Mouse (Mus musculus): ENCODE measurements around the gene Flii. TPM values are rescaled to one million over a fixed set of nuclear protein-coding genes. Genes with fewer than 3 reads are reported as not detected.

Flii gene
- polyA plus RNA-seq, 1 experiment from 2014 or later: 67.6 TPM

DNA sequence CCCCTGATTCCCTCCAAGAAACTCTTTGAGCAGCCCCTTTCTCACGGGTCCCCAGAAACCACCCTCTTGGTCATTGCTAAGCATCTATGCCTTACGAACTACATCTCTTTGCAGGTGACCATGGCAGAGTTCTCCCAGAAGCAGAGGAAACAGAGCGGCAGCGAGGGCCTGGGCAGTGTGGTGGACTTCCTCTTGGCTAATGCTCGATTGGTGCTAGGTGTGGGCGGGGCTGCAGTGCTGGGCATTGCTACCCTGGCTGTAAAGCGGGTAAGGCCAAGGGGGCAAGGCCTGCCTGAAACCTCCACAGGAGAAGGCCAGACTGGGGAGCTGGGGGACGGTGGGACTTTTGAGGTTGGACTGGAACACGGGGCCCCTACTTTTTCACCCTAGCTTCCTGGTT, 3.1 kb upstream of the Flii start:
- Histone ChIP-seq H3K4me2 (replicated peaks; ENCODE audit: low read depth, low read length) (no peak overlapping the region), H3K9ac (replicated peaks; ENCODE audit: low read depth, low read length) (no peak overlapping the region), H3K36me3 (ENCODE audit: control insufficient read depth, insufficient read depth, low read length) (peaks cover 3% of the 10 kb centered on the region; the same call in 1 of the 2 replicates), H3K27me3 (ENCODE audit: control insufficient read depth, insufficient read depth, low read length) (no peaks in the 10 kb centered on the region), H3K4me3 (ENCODE audit: low read depth, low read length) (no peak overlapping the region), H3K27ac (ENCODE audit: low read length) (no peak overlapping the region), H3K9me3 (ENCODE audit: control insufficient read depth, low read depth, low read length) (no peaks in the 10 kb centered on the region), H3K4me1 (ENCODE audit: control insufficient read depth, insufficient read depth, low read length) (peaks cover 17% of the 10 kb centered on the region; the same call in 1 of the 2 replicates)
- no peak for ATAC-seq (ENCODE audit: insufficient number of reproducible peaks, insufficient read depth, low FRiP score, low read depth)
- 82% methylated on average over 9 of the region's 9 CpGs for WGBS

DNA sequence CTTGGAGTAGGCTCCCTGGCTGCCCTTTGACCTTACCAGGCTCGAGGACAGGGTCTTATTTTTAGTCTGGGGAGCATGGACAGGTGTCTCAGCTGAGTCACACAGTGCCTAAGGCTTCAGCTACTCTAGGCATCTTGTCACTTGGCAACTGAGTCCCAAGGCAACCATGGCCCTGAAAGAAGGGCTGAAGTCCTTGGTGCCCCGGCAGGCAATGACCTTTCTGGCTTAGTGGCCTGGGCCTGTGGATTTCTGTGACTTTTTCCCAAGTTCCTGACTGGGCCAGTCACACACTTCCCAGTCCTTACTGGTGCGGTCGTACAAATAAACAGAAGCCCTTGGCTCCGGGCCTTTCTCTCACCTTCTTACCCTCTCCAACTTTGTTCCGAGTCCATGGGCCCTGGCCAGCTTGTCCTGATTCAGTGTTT, 2.2 kb upstream of the Flii start:
- peaks cover 17% of the 10 kb centered on the region; the same call in 1 of the 2 replicates for H3K4me1 ChIP-seq (ENCODE audit: control insufficient read depth, insufficient read depth, low read length)
- peak overlapping the region; percentile 87; the same call in 1 of the 2 replicates for H3K4me3 ChIP-seq (ENCODE audit: low read depth, low read length)
- peak overlapping the region; percentile 66 for H3K4me2 ChIP-seq (replicated peaks; ENCODE audit: low read depth, low read length)
- no peaks in the 10 kb centered on the region for H3K27me3 ChIP-seq (ENCODE audit: control insufficient read depth, insufficient read depth, low read length)
- H3K36me3 ChIP-seq (ENCODE audit: control insufficient read depth, insufficient read depth, low read length): peaks cover 4% of the 10 kb centered on the region
- no peaks in the 10 kb centered on the region for H3K9me3 ChIP-seq (ENCODE audit: control insufficient read depth, low read depth, low read length)
- no peak overlapping the region for H3K9ac ChIP-seq (replicated peaks; ENCODE audit: low read depth, low read length)
- no peak for ATAC-seq (ENCODE audit: insufficient number of reproducible peaks, insufficient read depth, low FRiP score, low read depth)
- 60% methylated on average over 6 of the region's 6 CpGs for WGBS
- H3K27ac ChIP-seq (ENCODE audit: low read length): no peak overlapping the region

- ATAC-seq (ENCODE audit: insufficient number of reproducible peaks, insufficient read depth, low FRiP score, low read depth): peak; percentile 92
- H3K9me3 ChIP-seq (ENCODE audit: control insufficient read depth, low read depth, low read length): no peaks in the 10 kb centered on the region
- no peaks in the 10 kb centered on the region for H3K27me3 ChIP-seq (ENCODE audit: control insufficient read depth, insufficient read depth, low read length)
- peak within 1 kb of the TSS; percentile 66 for H3K4me2 ChIP-seq (replicated peaks; ENCODE audit: low read depth, low read length)
- H3K4me1 ChIP-seq (ENCODE audit: control insufficient read depth, insufficient read depth, low read length): peaks cover 17% of the 10 kb centered on the region; the same call in 1 of the 2 replicates
- H3K4me3 ChIP-seq (ENCODE audit: low read depth, low read length): peak within 1 kb of the TSS; percentile 87
- peak within 1 kb of the TSS; percentile 89 for H3K27ac ChIP-seq (ENCODE audit: low read length)
- under 1% methylated on average over 44 of the region's 44 CpGs for WGBS
- H3K9ac ChIP-seq (replicated peaks; ENCODE audit: low read depth, low read length): peak within 1 kb of the TSS; percentile 87; the same call in 1 of the 2 replicates
- H3K36me3 ChIP-seq (ENCODE audit: control insufficient read depth, insufficient read depth, low read length): peaks cover 8% of the 10 kb centered on the region
Observed at GRCm38 (mm10) chr11:60728260-60728761, 1.2 kb upstream of the Flii start, which contains the start of gene Mief2. Gene Mief2, plus strand, starts transcription at chr11:60728398.

DNA sequence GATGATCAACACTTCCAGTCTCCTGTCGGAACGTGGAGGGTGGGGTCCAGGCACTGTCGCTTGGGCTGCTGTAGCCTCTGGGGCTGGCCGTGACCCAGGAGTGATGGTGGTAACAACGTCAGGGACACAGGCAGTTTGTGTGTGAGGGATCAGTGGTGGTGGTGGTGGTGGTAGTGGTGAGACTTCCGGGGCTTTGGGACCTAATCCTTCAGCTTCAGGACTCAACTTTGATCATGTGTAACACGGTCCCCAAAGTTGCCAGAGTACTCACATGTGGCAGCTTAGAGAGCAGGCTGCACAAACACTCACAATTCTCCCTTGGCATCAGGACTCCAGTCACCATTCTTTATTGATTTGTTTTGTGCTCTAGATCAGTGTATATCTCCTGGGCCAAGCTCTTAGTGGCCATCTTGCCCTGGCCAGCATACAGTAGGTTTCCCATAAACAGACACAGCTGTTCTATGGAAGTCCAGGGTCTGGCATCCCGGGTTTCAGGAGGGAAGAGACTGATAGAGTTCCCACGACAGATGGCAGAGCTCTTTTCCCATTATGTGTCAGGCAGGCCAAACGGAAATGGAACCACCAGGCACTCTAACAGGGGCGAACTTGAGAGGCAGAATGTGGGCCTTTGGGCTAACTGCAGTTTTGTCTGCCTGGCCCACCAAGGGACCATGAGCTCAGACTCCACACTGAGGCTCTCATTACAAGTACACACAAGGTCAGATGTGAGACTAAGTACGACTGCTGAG, 503 bp upstream of the Flii start:
- WGBS: 4% methylated on average over 12 of the region's 12 CpGs
- Histone ChIP-seq H3K27ac (ENCODE audit: low read length) (peak overlapping the region; percentile 89), H3K4me3 (ENCODE audit: low read depth, low read length) (peak overlapping the region; percentile 87), H3K27me3 (ENCODE audit: control insufficient read depth, insufficient read depth, low read length) (no peaks in the 10 kb centered on the region), H3K36me3 (ENCODE audit: control insufficient read depth, insufficient read depth, low read length) (peaks cover 11% of the 10 kb centered on the region), H3K4me2 (replicated peaks; ENCODE audit: low read depth, low read length) (peak overlapping the region; percentile 66), H3K9me3 (ENCODE audit: control insufficient read depth, low read depth, low read length) (no peaks in the 10 kb centered on the region), H3K4me1 (ENCODE audit: control insufficient read depth, insufficient read depth, low read length) (peaks cover 17% of the 10 kb centered on the region; the same call in 1 of the 2 replicates), H3K9ac (replicated peaks; ENCODE audit: low read depth, low read length) (peak overlapping the region; percentile 87; the same call in 1 of the 2 replicates)
- ATAC-seq (ENCODE audit: insufficient number of reproducible peaks, insufficient read depth, low FRiP score, low read depth): no peak

DNA sequence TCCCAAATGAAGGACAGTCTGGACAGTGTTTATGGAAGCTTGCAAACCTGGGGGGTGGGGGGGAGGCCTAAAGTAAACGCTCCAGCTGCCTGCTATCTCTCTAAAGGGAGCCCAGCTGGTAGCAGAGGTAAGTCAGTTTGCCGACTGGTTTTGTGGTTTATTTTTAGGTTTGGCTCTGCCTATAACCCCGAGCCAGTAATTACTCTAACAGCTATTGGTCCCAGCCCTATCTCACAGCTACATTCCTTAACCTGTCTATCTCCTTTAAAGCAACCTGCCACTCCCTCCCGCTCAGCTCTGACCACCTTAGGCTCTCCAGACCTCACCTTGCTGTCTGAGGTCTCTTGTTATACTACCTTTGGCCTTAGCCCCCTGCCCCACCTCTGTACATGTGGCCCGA, 7.8 kb downstream of the Flii start:
- peaks cover 72% of the 10 kb centered on the region for H3K36me3 ChIP-seq (ENCODE audit: control insufficient read depth, insufficient read depth, low read length)
- no peak overlapping the region for H3K4me2 ChIP-seq (replicated peaks; ENCODE audit: low read depth, low read length)
- no peak overlapping the region for H3K9ac ChIP-seq (replicated peaks; ENCODE audit: low read depth, low read length)
- WGBS: 63% methylated on average over 5 of the region's 5 CpGs
- ATAC-seq (ENCODE audit: insufficient number of reproducible peaks, insufficient read depth, low FRiP score, low read depth): no peak; the same call in 1 of the 2 replicates
- H3K4me3 ChIP-seq (ENCODE audit: low read depth, low read length): no peak overlapping the region
- no peaks in the 10 kb centered on the region for H3K27me3 ChIP-seq (ENCODE audit: control insufficient read depth, insufficient read depth, low read length)
- no peaks in the 10 kb centered on the region for H3K9me3 ChIP-seq (ENCODE audit: control insufficient read depth, low read depth, low read length)
- H3K27ac ChIP-seq (ENCODE audit: low read length): no peak overlapping the region
- no peaks in the 10 kb centered on the region for H3K4me1 ChIP-seq (ENCODE audit: control insufficient read depth, insufficient read depth, low read length)

DNA sequence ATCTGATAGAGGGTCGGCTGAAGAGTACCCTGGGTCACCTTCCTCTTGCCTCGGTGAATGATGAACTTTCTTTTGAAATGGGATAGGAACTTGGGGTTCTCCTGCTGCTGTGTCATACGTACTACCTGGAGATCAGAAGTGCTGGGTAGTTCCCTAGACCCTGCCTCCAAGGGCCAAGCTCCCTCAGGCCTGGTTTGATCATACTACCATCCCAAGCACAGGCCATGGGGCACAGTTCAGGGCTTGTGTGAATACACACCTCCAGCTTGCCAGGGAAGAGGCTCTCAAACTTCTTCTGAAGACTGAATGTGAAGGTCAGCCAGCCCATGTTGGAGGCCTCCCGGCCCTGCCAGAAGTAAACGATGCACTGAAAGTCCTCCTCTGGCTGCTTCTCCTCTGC, 11.2 kb downstream of the Flii start:
- Histone ChIP-seq H3K4me2 (replicated peaks; ENCODE audit: low read depth, low read length) (no peak overlapping the region), H3K27ac (ENCODE audit: low read length) (no peak overlapping the region), H3K4me1 (ENCODE audit: control insufficient read depth, insufficient read depth, low read length) (no peaks in the 10 kb centered on the region), H3K9me3 (ENCODE audit: control insufficient read depth, low read depth, low read length) (no peaks in the 10 kb centered on the region), H3K9ac (replicated peaks; ENCODE audit: low read depth, low read length) (no peak overlapping the region), H3K27me3 (ENCODE audit: control insufficient read depth, insufficient read depth, low read length) (no peaks in the 10 kb centered on the region), H3K4me3 (ENCODE audit: low read depth, low read length) (no peak overlapping the region), H3K36me3 (ENCODE audit: control insufficient read depth, insufficient read depth, low read length) (peaks cover 79% of the 10 kb centered on the region)
- WGBS: 84% methylated on average over 5 of the region's 5 CpGs
- ATAC-seq (ENCODE audit: insufficient number of reproducible peaks, insufficient read depth, low FRiP score, low read depth): no peak

- 91% methylated on average over 13 of the region's 13 CpGs for WGBS
- Histone ChIP-seq H3K36me3 (ENCODE audit: control insufficient read depth, insufficient read depth, low read length) (peaks cover 88% of the 10 kb centered on the region), H3K9me3 (ENCODE audit: control insufficient read depth, low read depth, low read length) (no peaks in the 10 kb centered on the region), H3K27ac (ENCODE audit: low read length) (no peak overlapping the region), H3K9ac (replicated peaks; ENCODE audit: low read depth, low read length) (no peak overlapping the region), H3K27me3 (ENCODE audit: control insufficient read depth, insufficient read depth, low read length) (no peaks in the 10 kb centered on the region), H3K4me1 (ENCODE audit: control insufficient read depth, insufficient read depth, low read length) (no peaks in the 10 kb centered on the region), H3K4me2 (replicated peaks; ENCODE audit: low read depth, low read length) (no peak overlapping the region), H3K4me3 (ENCODE audit: low read depth, low read length) (no peak overlapping the region)
- no peak for ATAC-seq (ENCODE audit: insufficient number of reproducible peaks, insufficient read depth, low FRiP score, low read depth)
Observed at GRCm38 (mm10) chr11:60712639-60713255, 14.3 kb downstream of the Flii start.

DNA sequence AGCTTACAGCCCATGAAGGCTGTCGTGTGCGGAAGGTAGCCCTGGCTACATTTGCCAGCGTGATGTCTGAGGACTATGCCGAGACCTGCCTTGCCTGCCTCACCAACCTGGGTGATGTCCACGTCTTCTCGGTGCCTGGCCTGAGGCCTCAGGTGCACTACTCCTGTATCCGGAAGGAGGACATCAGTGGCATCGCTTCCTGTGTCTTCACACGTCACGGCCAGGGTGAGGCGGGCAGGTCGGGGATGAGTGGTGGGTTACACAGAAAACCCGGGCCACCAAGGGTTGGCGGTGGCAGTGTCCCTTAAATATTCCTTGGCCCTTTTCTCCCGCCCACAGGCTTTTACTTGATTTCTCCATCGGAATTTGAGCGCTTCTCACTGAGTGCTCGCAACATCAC, 15.0 kb downstream of the Flii start:
- no peaks in the 10 kb centered on the region for H3K4me1 ChIP-seq (ENCODE audit: control insufficient read depth, insufficient read depth, low read length)
- H3K9ac ChIP-seq (replicated peaks; ENCODE audit: low read depth, low read length): no peak overlapping the region
- no peaks in the 10 kb centered on the region for H3K9me3 ChIP-seq (ENCODE audit: control insufficient read depth, low read depth, low read length)
- peaks cover 92% of the 10 kb centered on the region for H3K36me3 ChIP-seq (ENCODE audit: control insufficient read depth, insufficient read depth, low read length)
- no peaks in the 10 kb centered on the region for H3K27me3 ChIP-seq (ENCODE audit: control insufficient read depth, insufficient read depth, low read length)
- H3K4me2 ChIP-seq (replicated peaks; ENCODE audit: low read depth, low read length): no peak overlapping the region
- WGBS: 93% methylated on average over 18 of the region's 18 CpGs
- H3K27ac ChIP-seq (ENCODE audit: low read length): no peak overlapping the region
- no peak overlapping the region for H3K4me3 ChIP-seq (ENCODE audit: low read depth, low read length)
- ATAC-seq (ENCODE audit: insufficient number of reproducible peaks, insufficient read depth, low FRiP score, low read depth): no peak
